Mouse (Mus musculus) left cerebral cortex, postnatal 36 days (tissue): ENCODE measurements around the gene Fcrlb. TPM values are rescaled to one million over a fixed set of nuclear protein-coding genes. Genes with fewer than 3 reads are reported as not detected.

Experiments used
- DNase-seq, 2 experiments: peaks; one replicate each; pipeline ENCODE4 v3.0.0; 2021 to 2022; ENCODE audit warnings: low spot score in 2 of 2, mixed read lengths in 1 of 2
- intact Hi-C: fragments of 180-260 bp; cut with DNase I; formaldehyde crosslinking; loops from one replicate; pipeline ENCODE4 v1.15.1; 2025
- total RNA-seq, 2 experiments: library from RNA; stranded (reverse); gene quantifications; 2 replicates each; pipeline ENCODE4 v1.2.3; 2021

The Fcrlb gene
- total RNA-seq, 2 experiments from 2014 or later: 0.32 to 0.81 TPM

DNA sequence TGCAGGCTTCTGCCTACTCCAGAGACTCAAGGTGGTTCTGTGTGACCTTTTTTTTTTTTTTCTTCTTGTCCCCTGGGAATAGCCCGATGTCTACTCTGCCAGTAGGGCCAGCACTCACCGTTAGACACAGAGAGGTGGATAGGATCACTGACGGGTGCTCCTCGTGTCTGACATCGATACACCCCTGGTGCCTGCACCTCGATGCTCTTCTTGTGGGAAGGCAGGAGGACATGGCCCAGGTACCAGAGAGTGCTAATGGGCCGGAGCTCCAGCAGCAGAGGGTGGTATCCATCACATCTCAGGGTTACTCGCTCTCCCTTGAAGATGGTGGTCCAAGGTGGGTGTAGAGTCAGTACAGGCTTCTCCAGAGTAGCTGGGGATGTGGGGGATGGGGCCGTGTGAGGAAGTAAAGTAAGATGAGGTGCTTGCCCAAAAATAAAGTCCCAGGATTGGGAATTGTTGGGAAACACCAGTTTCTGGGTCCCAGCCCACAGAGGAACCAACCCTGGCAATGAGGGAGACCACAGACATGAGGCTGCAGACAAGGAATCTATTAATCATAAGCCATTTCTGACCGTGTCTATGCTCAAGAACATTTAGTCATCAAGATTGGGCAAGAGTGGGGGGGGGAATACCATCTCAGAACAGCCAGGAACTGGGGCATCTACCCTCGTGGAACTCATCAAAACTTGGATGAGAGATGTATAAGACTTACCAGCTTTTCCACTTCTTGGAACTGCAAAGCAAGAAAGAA is 657 bp downstream of the Fcrlb start:
- intact Hi-C loops: no loop called here

DNA sequence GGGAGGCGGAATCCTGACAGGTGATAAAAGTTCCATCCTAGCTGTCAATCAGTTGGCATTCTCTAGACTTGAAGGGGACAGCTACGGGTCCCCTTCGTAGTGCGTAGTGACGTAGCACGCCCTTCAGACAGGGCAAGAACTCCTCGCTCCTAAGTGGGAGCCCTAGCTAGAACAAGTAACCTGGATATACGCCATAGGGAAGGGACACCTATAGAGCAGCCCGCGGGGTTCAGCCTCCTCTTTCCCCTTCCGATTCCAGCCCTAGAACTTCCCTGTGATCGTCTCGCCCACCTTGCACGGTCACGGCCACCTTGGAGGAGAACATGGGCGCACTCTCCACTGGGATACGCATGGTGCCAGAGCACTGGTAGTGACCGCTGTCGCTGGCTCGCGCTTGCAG is 4.4 kb downstream of the Fcrlb start:
- intact Hi-C loops: loop anchor here (10.0 kb wide), 1 partner anchor 196 kb away; no protein-coding TSS in a partner anchor
- no peak for DNase-seq

More for the DNA sequence above, 657 bp downstream of the Fcrlb start:
- DNase-seq: no peak

DNA sequence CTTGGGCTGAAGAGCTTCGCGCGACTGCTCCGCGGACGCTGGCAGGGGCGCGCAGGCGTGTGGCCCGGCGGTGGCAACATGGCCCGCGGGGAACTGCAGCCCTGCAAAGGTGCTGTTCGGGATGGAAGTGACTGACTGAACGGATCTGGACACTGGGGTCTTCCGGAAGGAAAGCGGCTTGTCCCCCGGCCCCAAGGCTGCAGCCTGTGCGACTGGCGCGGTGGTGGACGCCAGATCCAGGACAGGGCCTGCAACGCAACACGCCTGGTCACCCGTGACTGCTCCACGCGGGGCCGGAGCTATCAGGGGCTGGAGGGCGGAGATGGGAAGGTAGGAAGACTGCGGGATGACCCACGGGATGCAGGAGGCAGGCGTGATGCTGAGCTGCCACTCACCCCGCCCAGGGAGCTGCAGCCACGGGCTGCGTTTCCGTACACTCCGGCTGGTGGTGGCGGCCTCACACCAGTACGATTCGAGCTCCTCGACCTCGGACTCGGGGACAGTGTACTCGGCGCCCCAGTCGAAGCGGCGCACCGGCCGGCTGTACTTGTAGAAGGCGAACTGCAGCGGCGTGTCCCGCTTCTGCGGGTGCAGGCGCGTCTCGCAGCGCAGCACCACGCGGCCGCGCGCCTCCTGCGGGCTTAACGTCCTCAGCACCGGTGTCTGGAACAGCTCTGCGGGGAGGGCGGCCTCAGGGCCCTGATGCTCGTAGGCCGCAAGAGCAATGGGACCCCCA is 5.1 kb downstream of the Fcrlb start:
- intact Hi-C loops: loop anchor here (10.0 kb wide), 1 partner anchor 197 kb away; no protein-coding TSS in a partner anchor
- peak; percentile 35 to 60 for DNase-seq

DNA sequence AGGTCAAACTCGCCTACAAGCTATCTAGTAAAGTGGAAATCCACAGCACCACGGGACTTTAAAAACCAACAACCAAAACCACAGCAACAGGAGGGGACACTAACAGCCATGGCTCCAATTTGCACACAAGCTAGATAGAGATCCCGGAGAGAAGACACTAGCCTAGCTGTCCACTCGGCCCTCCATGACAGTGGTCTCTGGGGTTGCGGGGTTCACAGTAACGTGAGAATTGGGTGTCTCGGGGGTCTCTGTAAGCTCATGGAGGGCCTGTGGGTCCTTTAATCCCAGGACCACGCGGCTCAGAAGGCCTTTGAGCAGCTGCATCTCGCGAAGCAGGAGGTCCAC is 5.7 kb downstream of the Fcrlb start:
- DNase-seq: no peak
- intact Hi-C loops: loop anchor here (10.0 kb wide), 1 partner anchor 198 kb away; no protein-coding TSS in a partner anchor

DNA sequence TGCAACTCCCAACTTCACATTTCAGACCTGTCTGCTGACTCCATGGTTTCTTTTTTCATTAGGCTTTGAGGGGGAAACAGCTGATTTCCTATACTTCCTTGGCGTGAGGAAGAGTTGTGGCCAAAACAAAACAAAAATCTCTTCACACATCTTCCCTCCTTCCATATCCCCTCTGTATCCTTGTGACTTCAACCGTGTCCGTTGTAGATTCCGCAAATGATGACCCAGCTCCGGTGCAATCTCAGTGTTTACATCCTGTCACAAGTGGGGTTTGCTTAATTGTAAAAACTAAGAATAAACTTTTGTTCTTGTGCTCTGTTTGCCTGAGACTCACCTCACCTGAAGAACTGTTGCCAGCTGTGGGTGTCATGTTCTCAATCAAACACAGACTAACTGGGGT is 9.3 kb downstream of the Fcrlb start:
- no peak for DNase-seq

DNA sequence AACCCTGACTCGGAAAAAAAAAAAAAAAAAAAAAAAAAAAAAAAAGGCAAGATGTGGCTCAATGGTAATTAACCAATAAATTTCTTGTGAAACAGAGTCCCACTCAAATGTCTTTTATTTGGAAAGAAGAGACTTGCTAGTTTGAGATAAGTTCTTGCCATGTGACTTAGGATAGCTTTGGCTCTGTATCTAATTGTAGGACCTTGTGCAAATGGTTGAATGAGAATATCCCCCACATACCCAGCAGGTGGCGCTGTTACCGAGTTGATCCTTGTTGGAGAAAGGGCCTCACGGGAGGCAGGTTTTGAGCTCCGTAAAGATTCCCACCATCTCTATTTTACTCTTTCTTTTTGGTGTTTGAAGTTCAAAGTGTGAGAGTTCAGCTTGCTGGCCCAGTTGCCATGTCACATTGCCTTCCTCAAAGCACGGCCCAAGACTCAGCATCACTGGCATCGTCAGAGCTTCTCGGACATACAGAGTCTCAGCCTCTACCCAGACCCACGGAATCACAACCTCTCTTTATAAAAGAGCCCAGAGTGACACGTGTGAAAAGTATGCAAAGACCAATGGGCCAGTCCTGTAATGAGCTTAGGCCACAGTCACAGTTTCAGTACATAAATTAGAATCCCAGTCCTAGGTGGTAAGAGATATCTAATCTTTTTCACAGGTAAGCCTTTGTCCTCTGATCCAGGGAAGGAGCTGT is 11.1 kb downstream of the Fcrlb start:
- intact Hi-C loops: loop anchor here (1.0 to 10.0 kb wide), 2 partner anchors 91 to 203 kb away; no protein-coding TSS in a partner anchor
- DNase-seq: peak; percentile 77 to 85

More for the DNA sequence above, 9.3 kb downstream of the Fcrlb start:
- intact Hi-C loops: loop anchor here (10.0 kb wide), 1 partner anchor 201 kb away; no protein-coding TSS in a partner anchor

DNA sequence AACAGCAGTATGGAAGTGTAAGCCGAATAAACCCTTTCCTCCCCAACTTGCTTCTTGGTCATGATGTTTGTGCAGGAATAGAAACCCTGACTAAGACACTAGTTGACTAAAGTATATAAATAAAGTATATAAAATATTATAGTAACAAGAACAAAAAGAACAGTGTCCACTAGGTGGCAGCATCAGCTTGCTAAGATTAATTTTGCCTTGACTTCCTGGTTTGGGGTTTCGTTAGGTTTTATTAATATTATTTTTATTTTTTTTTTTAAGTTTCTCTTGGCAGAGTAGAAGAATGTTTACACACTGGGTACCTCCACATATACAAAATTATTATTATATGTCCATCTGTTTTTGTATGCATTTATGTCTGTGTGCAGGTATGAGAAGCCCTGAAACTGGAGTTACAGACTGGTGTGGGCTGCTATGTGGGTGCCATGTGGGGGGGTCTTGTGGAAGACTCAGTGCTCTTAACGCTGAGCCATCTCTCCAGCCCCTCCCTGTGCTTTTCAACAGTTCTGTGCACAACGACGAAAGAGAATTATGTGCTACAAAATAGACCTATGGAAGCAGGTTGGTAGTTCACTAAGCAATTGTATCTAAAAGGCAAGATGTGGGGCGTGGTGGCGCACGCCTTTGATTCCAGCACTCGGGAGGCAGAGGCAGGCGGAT is 11.8 kb downstream of the Fcrlb start:
- DNase-seq: peak in 1 of 2 experiments; percentile 19

DNA sequence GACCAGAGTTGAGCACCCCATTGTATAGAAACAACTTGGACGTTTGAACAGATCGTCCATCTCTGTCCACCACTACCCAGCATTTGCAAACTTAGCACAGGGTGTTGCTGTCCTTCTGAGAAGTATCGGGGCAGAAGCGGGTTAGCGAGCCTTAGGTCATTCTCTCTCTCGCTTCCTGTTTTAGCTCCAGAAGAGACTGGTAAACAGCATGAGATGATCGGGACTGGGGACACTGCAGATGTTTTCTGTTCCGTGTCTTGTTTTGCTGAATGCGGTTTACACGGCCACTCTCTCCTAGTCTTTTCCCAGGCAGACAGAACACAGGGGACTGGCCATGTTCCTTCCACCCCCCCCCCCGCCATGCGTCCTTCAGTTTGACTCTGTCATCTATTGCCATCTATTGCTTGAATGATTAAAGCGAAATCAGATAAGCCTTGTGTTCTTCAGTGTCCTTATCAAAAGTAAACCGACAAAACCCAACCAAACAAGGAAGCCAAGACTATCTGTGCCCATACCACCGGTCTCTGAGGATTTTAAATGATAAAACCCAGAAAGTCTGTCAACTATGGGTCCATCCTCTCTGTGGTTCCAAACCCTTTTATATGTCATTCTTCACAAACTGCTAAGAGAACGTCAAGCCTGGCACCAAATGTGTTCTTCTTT is 14.2 kb downstream of the Fcrlb start:
- intact Hi-C loops: no loop called here
- DNase-seq: no peak

More for the DNA sequence above, 11.8 kb downstream of the Fcrlb start:
- intact Hi-C loops: loop anchor here (1.0 to 10.0 kb wide), 2 partner anchors 91 to 204 kb away; no protein-coding TSS in a partner anchor

DNA sequence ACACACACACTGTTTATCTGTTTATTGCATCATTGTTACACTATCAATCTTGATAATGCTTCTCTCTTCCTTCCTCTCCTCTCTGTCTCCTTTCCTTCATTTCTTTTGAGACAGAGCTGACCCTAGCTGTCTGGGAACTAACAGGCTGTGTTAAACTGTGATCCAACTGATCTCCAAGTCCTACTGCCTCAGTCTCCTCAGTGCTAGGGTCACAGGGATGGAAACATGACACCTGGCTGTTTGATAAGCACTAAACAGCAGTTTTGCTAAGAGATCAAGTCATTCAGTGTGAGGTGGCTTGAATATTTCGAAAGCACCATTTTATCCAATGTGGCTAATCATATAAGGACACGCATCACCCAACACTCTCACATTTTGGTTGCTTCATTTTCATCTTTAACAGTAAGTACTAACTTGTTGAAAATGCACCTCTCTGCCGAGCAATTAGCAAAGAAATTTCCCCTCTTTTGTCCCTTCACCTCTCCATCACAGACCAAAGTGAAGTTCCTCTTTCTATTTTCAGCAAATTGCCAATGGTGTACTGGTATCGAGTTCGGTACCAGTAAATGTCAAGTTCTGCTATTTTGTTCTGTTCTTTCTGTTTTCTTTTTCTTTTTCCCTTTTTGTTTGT is 16.0 kb downstream of the Fcrlb start:
- DNase-seq: no peak
- intact Hi-C loops: no loop called here

DNA sequence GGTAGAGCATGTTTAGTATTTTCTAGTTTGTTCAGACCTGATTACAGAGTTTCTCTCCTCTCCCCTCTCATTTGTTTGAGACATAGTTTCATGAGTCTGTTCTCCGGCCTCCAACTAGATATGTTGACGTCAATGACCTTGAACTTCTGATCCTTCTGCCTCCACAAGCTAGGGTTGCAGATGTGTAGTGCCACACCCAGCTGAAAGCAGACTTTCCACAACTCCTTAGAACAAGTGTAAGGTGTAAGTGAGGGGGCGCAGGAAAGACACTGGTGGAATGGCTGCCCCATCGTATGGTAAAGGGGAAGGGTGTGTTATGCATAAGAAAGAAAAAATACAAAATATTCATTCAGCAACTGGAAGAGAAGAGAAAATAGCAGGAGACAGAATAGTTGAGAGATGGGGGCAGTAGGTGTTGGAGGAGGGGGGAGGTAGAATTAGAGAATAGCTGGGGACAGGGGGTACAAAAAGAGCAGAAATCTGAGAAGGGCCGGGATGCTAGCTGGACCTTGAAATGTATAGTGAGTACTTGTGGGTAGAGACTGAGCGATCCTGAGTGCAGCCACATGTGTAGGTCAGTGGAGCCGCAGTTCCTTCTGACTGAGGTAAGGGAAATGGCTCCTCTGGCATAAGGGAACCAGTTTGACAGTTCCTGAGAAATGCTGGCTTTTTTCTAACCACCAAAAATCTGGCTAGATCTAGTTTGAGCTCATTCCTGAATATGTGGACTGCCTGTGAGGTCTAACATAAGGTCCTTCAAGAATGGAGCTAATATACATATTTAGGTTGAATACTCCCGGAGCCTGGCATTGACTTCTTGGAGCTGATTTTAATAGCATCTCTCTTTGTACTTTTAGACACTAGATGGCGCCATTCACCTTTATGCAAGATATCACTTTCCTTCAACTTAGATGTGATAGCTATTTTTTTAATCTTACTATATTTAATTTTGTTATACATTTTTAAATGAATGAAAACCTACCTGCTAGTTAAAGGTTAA is 17.8 kb downstream of the Fcrlb start:
- no peak for DNase-seq
- intact Hi-C loops: no loop called here

DNA sequence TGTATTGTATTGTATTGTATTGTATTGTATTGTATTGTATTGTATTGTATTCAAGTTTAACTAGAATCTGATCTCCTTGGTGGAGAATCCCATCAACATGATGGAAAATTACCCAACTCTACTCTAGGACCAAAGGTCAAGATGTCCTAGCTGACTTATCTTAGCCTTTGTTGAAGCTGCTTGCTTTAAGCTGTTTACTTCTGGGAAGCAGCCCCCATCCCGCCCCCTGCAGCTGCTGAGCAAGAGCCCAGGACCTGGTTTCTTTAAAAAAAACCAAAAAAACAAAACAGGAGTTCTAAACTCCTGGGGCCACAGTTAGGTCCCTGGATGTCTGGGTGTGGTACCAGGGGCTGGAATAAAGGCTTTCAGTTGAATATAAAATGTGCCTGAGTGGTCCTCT is 20.5 kb downstream of the Fcrlb start:
- intact Hi-C loops: no loop called here
- DNase-seq: no peak

DNA sequence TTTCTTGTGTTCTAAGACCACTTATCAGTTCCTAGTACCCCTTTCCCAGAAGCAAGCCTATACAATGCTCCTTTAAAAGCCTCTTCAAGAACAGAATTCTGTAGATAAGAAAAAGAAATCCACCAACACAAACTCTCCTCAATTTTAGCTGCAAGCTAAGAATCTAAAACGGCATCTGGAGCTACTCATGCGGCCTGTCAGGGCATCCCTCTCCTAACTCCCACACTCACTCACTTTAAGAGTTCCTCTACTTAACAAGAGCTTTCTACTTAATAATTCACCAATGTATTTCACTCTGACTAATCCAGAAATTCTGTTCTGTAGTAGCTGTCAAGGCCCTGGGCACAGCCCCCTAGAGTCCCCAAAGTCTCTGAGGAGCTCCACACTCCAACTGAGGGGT is 21.1 kb downstream of the Fcrlb start:
- intact Hi-C loops: no loop called here

DNA sequence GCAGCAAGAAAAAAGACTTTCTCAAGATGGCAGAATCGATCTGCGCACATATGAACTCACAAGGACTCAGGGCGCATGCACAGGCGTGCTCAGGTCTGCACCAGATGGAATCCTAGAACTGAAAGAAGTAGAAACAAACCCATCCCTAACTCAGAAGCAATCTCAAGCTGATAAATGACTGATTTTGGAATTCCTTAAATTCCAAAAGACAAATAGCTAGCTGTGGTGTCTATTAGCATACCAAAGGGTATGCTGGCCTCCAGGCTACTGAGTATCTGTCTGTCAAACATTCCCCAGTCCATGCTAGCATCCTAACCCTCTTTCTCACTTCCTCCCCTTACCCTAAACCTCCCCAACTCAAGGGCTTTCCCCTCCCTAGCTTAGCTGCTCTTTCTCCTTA is 23.4 kb downstream of the Fcrlb start:
- intact Hi-C loops: no loop called here
- no peak for DNase-seq

More for the DNA sequence above, 21.1 kb downstream of the Fcrlb start:
- no peak for DNase-seq

DNA sequence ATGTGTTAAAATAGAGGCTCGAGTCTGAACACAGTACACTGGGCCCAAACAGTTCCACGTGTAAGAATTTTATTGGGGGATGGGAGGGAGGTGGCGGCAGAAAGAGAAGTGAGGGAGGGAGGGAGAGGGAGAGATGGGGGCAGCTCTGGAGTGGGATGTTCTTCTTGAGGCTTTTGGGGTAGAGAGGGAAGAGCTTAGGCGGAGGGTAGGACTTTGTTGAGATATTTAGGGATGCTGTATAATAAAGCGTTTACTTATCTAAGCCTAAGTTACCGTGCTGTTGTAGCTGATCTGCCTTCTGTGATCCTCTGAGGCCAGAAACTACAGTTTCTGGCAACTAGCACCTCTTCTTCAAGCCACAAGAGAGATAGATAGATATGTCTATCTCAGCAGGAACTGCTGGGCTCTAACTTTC is 26.7 kb downstream of the Fcrlb start:
- intact Hi-C loops: no loop called here
- DNase-seq: no peak

DNA sequence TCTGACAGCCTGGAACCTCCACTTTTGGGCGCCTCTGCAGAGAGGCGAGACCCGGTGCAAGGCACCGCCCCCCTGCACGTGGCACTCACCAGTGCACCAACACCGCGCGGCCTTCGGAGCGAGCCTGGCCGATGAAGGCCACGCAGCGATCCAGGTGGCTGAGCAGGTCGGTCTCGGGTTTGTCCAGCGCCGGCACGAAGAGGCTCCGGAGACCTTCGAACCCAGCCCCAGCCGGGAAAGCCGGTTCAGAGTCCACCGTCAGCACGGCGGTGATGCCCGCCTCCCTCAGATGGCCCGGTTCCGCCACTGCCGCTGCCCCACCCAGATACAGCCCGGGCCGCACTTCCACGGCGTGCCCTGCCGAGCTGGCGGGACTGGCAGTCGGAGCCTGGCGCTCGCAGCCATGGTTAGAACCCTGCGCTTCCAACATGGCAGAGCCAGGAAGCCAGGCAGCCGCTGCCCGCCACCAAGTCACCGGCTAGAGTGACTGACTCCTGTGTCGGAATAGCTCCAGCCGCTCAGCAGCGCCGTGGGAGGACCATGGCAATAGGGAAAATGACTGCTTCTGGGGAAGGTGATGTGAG is 27.7 kb downstream of the Fcrlb start, which contains the start of the genes Gm26620 and Dusp12:
Gene Gm26620 (plus strand): TSS at position 88 of the 584 bp plus-strand sequence.
Gene Dusp12 (minus strand): TSS at position 563 of the 584 bp plus-strand sequence.
- DNase-seq: peak; percentile 87 to 89
- intact Hi-C loops: loop anchor here (2.0 kb wide), 1 partner anchor 16 kb away; no protein-coding TSS in a partner anchor

DNA sequence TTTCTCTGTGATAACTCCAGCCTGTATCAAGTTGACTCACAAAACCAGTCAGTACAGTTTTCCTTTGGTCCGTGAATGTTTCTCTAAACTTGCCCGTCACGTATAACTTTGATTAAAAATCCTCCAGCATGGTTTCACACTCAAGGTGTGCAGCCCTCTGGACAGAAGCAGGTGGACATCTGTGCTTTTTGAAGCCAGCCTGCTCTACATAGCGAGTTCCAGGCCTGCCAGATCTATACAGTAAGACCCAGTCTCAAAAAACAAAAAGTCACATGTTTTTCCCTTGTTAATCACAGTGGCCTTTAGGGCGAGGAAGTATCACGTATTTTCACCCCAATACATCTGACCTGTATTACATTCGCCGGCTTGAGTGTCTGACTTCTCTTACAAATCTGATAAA is 28.4 kb downstream of the Fcrlb start:
- intact Hi-C loops: loop anchor here (2.0 kb wide), 1 partner anchor 16 kb away; no protein-coding TSS in a partner anchor
- DNase-seq: no peak
